Mouse (Mus musculus): Measurements from ENCODE around the gene Prdm2. TPM values are rescaled to one million over a fixed set of nuclear protein-coding genes. Genes with fewer than 3 reads are reported as not detected.
A peak's percentile ranks its signal among the peaks of the same experiment; 100 is the strongest.

Prdm2 gene
- polyA plus RNA-seq (2014; fragmentation: Nextera tagmentation; extraction: Ambion mirVana), result 15.0 and 22.0 TPM in 2 replicates

GRCm38 (mm10) chr4:143212341-143213174, at the start of gene Prdm2:
Gene Prdm2, minus strand, starts transcription at chr4:143212995.
- Histone ChIP-seq H3K4me2 (ENCODE audit: low read length) (peak within 1 kb of the TSS; percentile 70), H3K4me3 (replicated peaks; ENCODE audit: low read depth, low read length) (peak within 1 kb of the TSS; percentile 86), H3K27me3 (ENCODE audit: control insufficient read depth, insufficient read depth, low read length) (no peaks in the 10 kb centered on the region; the same call in 1 of the 2 replicates), H3K9me3 (ENCODE audit: control insufficient read depth, low read length) (no peaks in the 10 kb centered on the region), H3K36me3 (ENCODE audit: control insufficient read depth, insufficient read depth, low read length) (no peaks in the 10 kb centered on the region), H3K4me1 (ENCODE audit: control insufficient read depth, insufficient read depth, low read length) (peaks cover 13% of the 10 kb centered on the region; the same call in 1 of the 2 replicates), H3K9ac (replicated peaks; ENCODE audit: low read length) (peak within 1 kb of the TSS; percentile 95), H3K27ac (replicated peaks; ENCODE audit: low read depth, low read length) (peak within 1 kb of the TSS; percentile 94)
- 2% methylated on average over 77 of the region's 96 CpGs for WGBS
- ATAC-seq (ENCODE audit: low FRiP score, low TSS enrichment) (peak; percentile 89), DNase-seq (peak; percentile 90)

GRCm38 (mm10) chr4:143259718-143260349, 47.0 kb upstream of the Prdm2 start:
- Histone ChIP-seq H3K4me1 (ENCODE audit: control insufficient read depth, insufficient read depth, low read length) (no peaks in the 10 kb centered on the region), H3K4me3 (replicated peaks; ENCODE audit: low read depth, low read length) (no peak overlapping the region), H3K27me3 (ENCODE audit: control insufficient read depth, insufficient read depth, low read length) (no peaks in the 10 kb centered on the region), H3K27ac (replicated peaks; ENCODE audit: low read depth, low read length) (no peak overlapping the region), H3K4me2 (ENCODE audit: low read length) (no peak overlapping the region), H3K9me3 (ENCODE audit: control insufficient read depth, low read length) (no peaks in the 10 kb centered on the region), H3K9ac (replicated peaks; ENCODE audit: low read length) (no peak overlapping the region), H3K36me3 (ENCODE audit: control insufficient read depth, insufficient read depth, low read length) (no peaks in the 10 kb centered on the region)
- ATAC-seq (ENCODE audit: low FRiP score, low TSS enrichment) (no peak; the same call in 1 of the 2 replicates), DNase-seq (peak; percentile 58)
- WGBS, result 48% methylated on average over 8 of the region's 8 CpGs

- H3K4me3 ChIP-seq (replicated peaks; ENCODE audit: low read depth, low read length), result no peak overlapping the region
- peak; percentile 57 for DNase-seq
- H3K9me3 ChIP-seq (ENCODE audit: control insufficient read depth, low read length), result no peaks in the 10 kb centered on the region
- H3K27ac ChIP-seq (replicated peaks; ENCODE audit: low read depth, low read length), result no peak overlapping the region
- peak overlapping the region; percentile 22; the same call in 1 of the 2 replicates for H3K4me2 ChIP-seq (ENCODE audit: low read length)
- H3K27me3 ChIP-seq (ENCODE audit: control insufficient read depth, insufficient read depth, low read length), result no peaks in the 10 kb centered on the region
- WGBS, result 41% methylated on average over 19 of the region's 19 CpGs
- H3K36me3 ChIP-seq (ENCODE audit: control insufficient read depth, insufficient read depth, low read length), result no peaks in the 10 kb centered on the region
- no peaks in the 10 kb centered on the region for H3K4me1 ChIP-seq (ENCODE audit: control insufficient read depth, insufficient read depth, low read length)
- no peak; the same call in 1 of the 2 replicates for ATAC-seq (ENCODE audit: low FRiP score, low TSS enrichment)
- H3K9ac ChIP-seq (replicated peaks; ENCODE audit: low read length), result no peak overlapping the region
Observed at GRCm38 (mm10) chr4:143258517-143258916, 45.7 kb upstream of the Prdm2 start.

DNA sequence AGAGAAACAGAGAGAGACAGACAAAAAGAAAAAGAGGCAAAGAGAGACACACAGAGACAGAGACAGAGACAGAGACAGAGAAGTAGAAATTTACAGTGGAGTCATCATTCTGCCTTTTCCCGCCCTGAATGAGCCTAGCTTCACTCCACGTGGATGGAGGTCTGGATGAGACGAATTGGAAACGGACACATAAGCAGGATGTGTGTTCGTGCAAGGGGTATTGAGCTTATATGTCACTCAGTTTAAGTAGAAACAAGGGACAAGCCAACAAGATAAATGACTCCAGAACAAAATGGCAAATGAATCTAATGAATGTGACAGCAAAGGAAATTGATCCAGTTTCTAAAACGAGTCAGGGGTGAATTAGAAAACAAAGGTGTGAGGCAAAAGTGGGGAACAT, 45.2 kb upstream of the Prdm2 start:
- DNase-seq, result no peak
- 67% methylated on average over 6 of the region's 6 CpGs for WGBS
- H3K27me3 ChIP-seq (ENCODE audit: control insufficient read depth, insufficient read depth, low read length), result no peaks in the 10 kb centered on the region
- H3K4me2 ChIP-seq (ENCODE audit: low read length), result no peak overlapping the region
- no peak overlapping the region for H3K9ac ChIP-seq (replicated peaks; ENCODE audit: low read length)
- H3K27ac ChIP-seq (replicated peaks; ENCODE audit: low read depth, low read length), result no peak overlapping the region
- H3K36me3 ChIP-seq (ENCODE audit: control insufficient read depth, insufficient read depth, low read length), result no peaks in the 10 kb centered on the region
- H3K4me3 ChIP-seq (replicated peaks; ENCODE audit: low read depth, low read length), result no peak overlapping the region
- H3K4me1 ChIP-seq (ENCODE audit: control insufficient read depth, insufficient read depth, low read length), result no peaks in the 10 kb centered on the region
- H3K9me3 ChIP-seq (ENCODE audit: control insufficient read depth, low read length), result no peaks in the 10 kb centered on the region
- no peak for ATAC-seq (ENCODE audit: low FRiP score, low TSS enrichment)

GRCm38 (mm10) chr4:143255541-143255940, 42.7 kb upstream of the Prdm2 start:
- Histone ChIP-seq H3K9ac (replicated peaks; ENCODE audit: low read length) (no peak overlapping the region), H3K9me3 (ENCODE audit: control insufficient read depth, low read length) (no peaks in the 10 kb centered on the region), H3K4me1 (ENCODE audit: control insufficient read depth, insufficient read depth, low read length) (no peaks in the 10 kb centered on the region), H3K27ac (replicated peaks; ENCODE audit: low read depth, low read length) (no peak overlapping the region), H3K4me2 (ENCODE audit: low read length) (no peak overlapping the region), H3K4me3 (replicated peaks; ENCODE audit: low read depth, low read length) (no peak overlapping the region), H3K36me3 (ENCODE audit: control insufficient read depth, insufficient read depth, low read length) (no peaks in the 10 kb centered on the region), H3K27me3 (ENCODE audit: control insufficient read depth, insufficient read depth, low read length) (no peaks in the 10 kb centered on the region)
- 86% methylated on average over 8 of the region's 8 CpGs for WGBS
- ATAC-seq (ENCODE audit: low FRiP score, low TSS enrichment) (no peak), DNase-seq (no peak)

- no peak overlapping the region for H3K4me3 ChIP-seq (replicated peaks; ENCODE audit: low read depth, low read length)
- no peaks in the 10 kb centered on the region for H3K27me3 ChIP-seq (ENCODE audit: control insufficient read depth, insufficient read depth, low read length)
- H3K9ac ChIP-seq (replicated peaks; ENCODE audit: low read length), result no peak overlapping the region
- H3K9me3 ChIP-seq (ENCODE audit: control insufficient read depth, low read length), result no peaks in the 10 kb centered on the region
- no peak overlapping the region for H3K4me2 ChIP-seq (ENCODE audit: low read length)
- no peaks in the 10 kb centered on the region for H3K36me3 ChIP-seq (ENCODE audit: control insufficient read depth, insufficient read depth, low read length)
- ATAC-seq (ENCODE audit: low FRiP score, low TSS enrichment), result no peak
- H3K27ac ChIP-seq (replicated peaks; ENCODE audit: low read depth, low read length), result no peak overlapping the region
- no peaks in the 10 kb centered on the region for H3K4me1 ChIP-seq (ENCODE audit: control insufficient read depth, insufficient read depth, low read length)
- 94% methylated on average over 1 of the region's 1 CpGs for WGBS
- DNase-seq, result no peak
Observed at GRCm38 (mm10) chr4:143253356-143253755, 40.6 kb upstream of the Prdm2 start.

- Histone ChIP-seq H3K4me3 (replicated peaks; ENCODE audit: low read depth, low read length) (no peak overlapping the region), H3K36me3 (ENCODE audit: control insufficient read depth, insufficient read depth, low read length) (no peaks in the 10 kb centered on the region), H3K9ac (replicated peaks; ENCODE audit: low read length) (no peak overlapping the region), H3K27me3 (ENCODE audit: control insufficient read depth, insufficient read depth, low read length) (no peaks in the 10 kb centered on the region), H3K9me3 (ENCODE audit: control insufficient read depth, low read length) (no peaks in the 10 kb centered on the region), H3K4me2 (ENCODE audit: low read length) (no peak overlapping the region), H3K27ac (replicated peaks; ENCODE audit: low read depth, low read length) (no peak overlapping the region), H3K4me1 (ENCODE audit: control insufficient read depth, insufficient read depth, low read length) (no peaks in the 10 kb centered on the region)
- DNase-seq, result no peak
- WGBS, result 78% methylated on average over 5 of the region's 5 CpGs
- ATAC-seq (ENCODE audit: low FRiP score, low TSS enrichment), result no peak
Observed at GRCm38 (mm10) chr4:143248050-143248449, 35.3 kb upstream of the Prdm2 start.

DNA sequence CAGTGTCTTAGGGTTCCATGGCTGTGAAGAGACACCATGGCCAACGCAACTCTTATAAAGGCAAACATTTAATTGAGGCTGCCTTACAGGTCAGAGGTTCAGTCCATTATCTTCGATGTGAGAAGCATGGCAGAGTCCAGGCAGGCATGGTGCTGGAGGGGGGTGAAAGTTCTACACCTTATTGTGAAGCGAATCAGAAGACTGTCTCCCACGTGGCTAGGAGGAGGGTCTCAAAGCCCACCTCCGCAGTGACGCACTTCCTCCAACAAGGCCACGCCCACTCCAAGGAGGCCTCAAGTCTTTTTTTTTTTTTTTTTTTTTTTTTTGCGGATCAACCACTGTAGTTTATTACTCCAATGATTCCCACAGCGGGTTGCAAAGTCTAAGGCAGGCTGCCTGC, 28.5 kb upstream of the Prdm2 start:
- H3K27me3 ChIP-seq (ENCODE audit: control insufficient read depth, insufficient read depth, low read length), result no peaks in the 10 kb centered on the region
- WGBS, result 80% methylated on average over 9 of the region's 9 CpGs
- DNase-seq (no peak), ATAC-seq (ENCODE audit: low FRiP score, low TSS enrichment) (no peak)
- no peaks in the 10 kb centered on the region for H3K9me3 ChIP-seq (ENCODE audit: control insufficient read depth, low read length)
- no peak overlapping the region for H3K27ac ChIP-seq (replicated peaks; ENCODE audit: low read depth, low read length)
- no peak overlapping the region for H3K4me3 ChIP-seq (replicated peaks; ENCODE audit: low read depth, low read length)
- H3K36me3 ChIP-seq (ENCODE audit: control insufficient read depth, insufficient read depth, low read length), result no peaks in the 10 kb centered on the region
- H3K9ac ChIP-seq (replicated peaks; ENCODE audit: low read length), result no peak overlapping the region
- no peak overlapping the region for H3K4me2 ChIP-seq (ENCODE audit: low read length)
- H3K4me1 ChIP-seq (ENCODE audit: control insufficient read depth, insufficient read depth, low read length), result no peaks in the 10 kb centered on the region

All from midbrain, embryonic 14.5 days (tissue).